Mouse (Mus musculus) MEL (cell line): ENCODE results near the gene Fhad1.

Source experiments
- BHLHE40 ChIP-seq: IDR thresholded peaks from 2 replicates; pipeline ENCODE4 v1.6.1; 2012; ENCODE audit warnings: low read depth, mild to moderate bottlenecking, inconsistent platforms, low read length, improper control_type of control experiment, borderline replicate concordance
- CTCF ChIP-seq, 3 experiments: IDR thresholded peaks in 2 of 3; conservative IDR thresholded peaks in 1 of 3; 2 replicates each; pipeline ENCODE4 v1.5.1; 2011 to 2012; ENCODE audit warnings: low read length in 3 of 3, low read depth in 2 of 3, mild to moderate bottlenecking in 2 of 3, improper control_type of control experiment in 1 of 3, inconsistent platforms in 1 of 3, mixed read lengths in 1 of 3, moderate library complexity in 1 of 3; ENCODE audit not compliant: control insufficient read depth in 1 of 3, insufficient read depth in 1 of 3, poor library complexity in 1 of 3, severe bottlenecking in 1 of 3
- EP300 ChIP-seq, 2 experiments: IDR thresholded peaks; 2 replicates each; pipeline ENCODE4 v1.6.1; 2011; ENCODE audit warnings: improper control_type of control experiment in 2 of 2, low read length in 2 of 2, low read depth in 1 of 2, mild to moderate bottlenecking in 1 of 2
- MYC ChIP-seq: IDR thresholded peaks from 2 replicates; pipeline ENCODE4 v1.6.1; 2011; ENCODE audit warnings: low read depth, mild to moderate bottlenecking, low read length, improper control_type of control experiment, moderate library complexity
- POLR2A ChIP-seq, 2 experiments: IDR thresholded peaks; 2 replicates each; pipeline ENCODE4 v1.6.1; 2011 to 2012; ENCODE audit warnings: low read length in 2 of 2, mild to moderate bottlenecking in 2 of 2, control low read depth in 1 of 2, improper control_type of control experiment in 1 of 2, low read depth in 1 of 2, moderate library complexity in 1 of 2; ENCODE audit not compliant: control insufficient read depth in 1 of 2, insufficient read depth in 1 of 2, poor library complexity in 1 of 2
- TCF12 ChIP-seq: IDR thresholded peaks from 2 replicates; pipeline ENCODE4 v1.6.1; 2014; ENCODE audit warnings: low read depth, mild to moderate bottlenecking, inconsistent platforms, low read length, improper control_type of control experiment, moderate library complexity
- USF1 ChIP-seq: IDR thresholded peaks from 2 replicates; pipeline ENCODE4 v1.6.1; 2014; ENCODE audit warnings: low read depth, mild to moderate bottlenecking, inconsistent platforms, low read length, improper control_type of control experiment, moderate library complexity

GRCm38 (mm10) chr4:142047005-142047404, 32.1 kb upstream of the Fhad1 start:
- TF ChIP-seq BHLHE40 (no peak), POLR2A (IDR thresholded peaks at IDR 0.05; ENCODE audit: control insufficient read depth in 1 of 2, insufficient read depth in 1 of 2, low read depth in 1 of 2, low read length in 2 of 2, poor library complexity in 1 of 2) (no peak), EP300 (IDR thresholded peaks at IDR 0.05; ENCODE audit: low read depth in 1 of 2, low read length in 2 of 2) (no peak), CTCF (IDR thresholded peaks at IDR 0.05 in 2 of 3, conservative IDR thresholded peaks at IDR 0.05 in 1 of 3; ENCODE audit: control insufficient read depth in 1 of 3, insufficient read depth in 1 of 3, low read depth in 2 of 3, low read length in 3 of 3, poor library complexity in 1 of 3, severe bottlenecking in 1 of 3) (no peak), MYC (no peak), TCF12 (no peak), USF1 (no peak)
